Mouse (Mus musculus): ENCODE measurements around the gene Ranbp3l. TPM values are rescaled to one million over a fixed set of nuclear protein-coding genes. Genes with fewer than 3 reads are reported as not detected.

Gene Ranbp3l
- total RNA-seq, 2 experiments from 2014 or later: not detected

GRCm38 (mm10) chr15:9094366-9094750, 126.6 kb downstream of the Ranbp3l start:
- no peak for DNase-seq

- DNase-seq: no peak
These were observed 129.1 kb downstream of the Ranbp3l start for GRCm38 (mm10) chr15:9096865-9097264.

GRCm38 (mm10) chr15:9100446-9101077, 132.8 kb downstream of the Ranbp3l start:
- no peak for DNase-seq

- no peak for DNase-seq
These were observed 138.7 kb downstream of the Ranbp3l start for GRCm38 (mm10) chr15:9106303-9107074.

GRCm38 (mm10) chr15:9110526-9111347, 143.0 kb downstream of the Ranbp3l start:
- no peak for DNase-seq

- DNase-seq: no peak
These were observed 143.9 kb downstream of the Ranbp3l start for GRCm38 (mm10) chr15:9111648-9112047.

- no peak for DNase-seq
These were observed 145.8 kb downstream of the Ranbp3l start for GRCm38 (mm10) chr15:9113556-9113955.

GRCm38 (mm10) chr15:9114131-9114530, 146.4 kb downstream of the Ranbp3l start:
- DNase-seq: no peak

- peak in 1 of 2 experiments; percentile 25 for DNase-seq
These were observed 146.8 kb downstream of the Ranbp3l start for GRCm38 (mm10) chr15:9114599-9114998.

Other genes starting within 250 kb of the Ranbp3l start
- gene Nadk2, start 103.3 kb downstream of the Ranbp3l start, total RNA-seq (2021): 10 to 100 TPM; 57.9 to 79.4 TPM
- gene Lmbrd2, start 172.6 kb downstream of the Ranbp3l start, total RNA-seq (2021): 10 to 100 TPM; 26.9 to 31.0 TPM
- 1 to 10 TPM; 2.9 to 4.6 TPM for gene Skp2, start 187.5 kb downstream of the Ranbp3l start, total RNA-seq (2021)